Mouse (Mus musculus) intestine, embryonic 14.5 days (tissue): ENCODE results near the gene Dock4. TPM values are rescaled to one million over a fixed set of nuclear protein-coding genes. Genes with fewer than 3 reads are reported as not detected.

Experiments
- ATAC-seq: fragments of 200-750 bp; cut with Nextera tagmentation; replicated peaks from 2 replicates; pipeline ENCODE4 v1.8.0; 2017; ENCODE audit warnings: low read depth, moderate number of reproducible peaks, moderate TSS enrichment, moderate library complexity; ENCODE audit not compliant: low FRiP score, low TSS enrichment
- DNase-seq: peaks from one replicate; pipeline ENCODE4 v3.0.0-alpha.2; 2018; ENCODE audit warnings: low spot score
- H3K27ac ChIP-seq: fragments of 300-500 bp; sonication (generic); 2 replicates; pipeline ENCODE4 v1.5.1; 2014; ENCODE audit warnings: low read depth, mild to moderate bottlenecking, control low read depth
- H3K27me3 ChIP-seq: fragments of 300-500 bp; sonication (generic); replicated peaks from 2 replicates; pipeline ENCODE4 v1.6.1; 2014; ENCODE audit warnings: low read length, control low read depth; ENCODE audit not compliant: control insufficient read depth, insufficient read depth
- H3K36me3 ChIP-seq: fragments of 300-500 bp; sonication (generic); 2 replicates; pipeline ENCODE4 v1.6.1; 2014; ENCODE audit warnings: low read length, control low read depth; ENCODE audit not compliant: control insufficient read depth, insufficient read depth
- H3K4me1 ChIP-seq: fragments of 300-500 bp; sonication (generic); replicated peaks from 2 replicates; pipeline ENCODE4 v1.6.1; 2014; ENCODE audit warnings: low read length, control low read depth, mixed read lengths; ENCODE audit not compliant: control insufficient read depth, insufficient read depth
- H3K4me2 ChIP-seq: fragments of 300-500 bp; sonication (generic); 2 replicates; pipeline ENCODE4 v1.6.1; 2014; ENCODE audit warnings: low read length
- H3K4me3 ChIP-seq: fragments of 300-500 bp; sonication (generic); 2 replicates; pipeline ENCODE4 v1.5.1; 2014; ENCODE audit warnings: low read depth, low read length, control low read depth, mixed read lengths
- H3K9ac ChIP-seq: fragments of 300-500 bp; sonication (generic); 2 replicates; pipeline ENCODE4 v1.6.1; 2014; ENCODE audit warnings: mild to moderate bottlenecking, low read length
- H3K9me3 ChIP-seq: fragments of 300-500 bp; sonication (generic); 2 replicates; pipeline ENCODE4 v1.6.1; 2016; ENCODE audit warnings: low read length, control low read depth; ENCODE audit not compliant: control insufficient read depth
- WGBS: fragments of 180-500 bp; shearing (Covaris S2); extraction: QIAGEN DNeasy Blood & Tissue Kit; methylation state at CpG from one replicate; pipeline ENCODE4 v1.1.7; 2014; 5-methylcytosine and 5-hydroxymethylcytosine counted together
- polyA plus RNA-seq: library from polyadenylated mRNA; unstranded; fragments of >200 nt; fragmentation: Nextera tagmentation; extraction: Ambion mirVana; gene quantifications from 2 replicates; pipeline ENCODE4 v1.2.1, GENCODE M21; 2014

The Dock4 gene
- polyA plus RNA-seq, 1 experiment from 2014 or later: 10.6 TPM

DNA sequence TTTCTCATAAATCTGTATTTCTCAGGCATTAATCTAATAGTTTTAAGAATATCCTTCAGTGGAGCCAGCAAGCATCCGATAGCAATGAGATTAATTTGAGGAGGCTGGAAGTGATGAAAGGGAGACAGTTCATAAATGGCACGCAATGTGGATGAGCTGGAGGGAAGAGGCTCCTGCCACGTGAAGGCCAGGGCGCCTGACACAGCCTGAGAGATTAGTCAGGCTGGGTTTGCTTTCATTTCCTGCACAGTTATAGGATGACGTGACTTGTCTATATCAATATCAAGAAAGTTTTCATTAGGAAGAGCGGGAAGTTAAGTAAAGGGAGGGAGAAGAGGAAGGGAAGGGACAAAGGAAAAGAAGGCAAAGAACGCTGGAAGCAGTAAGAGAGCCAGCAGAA, 150.3 kb downstream of the Dock4 start:
- Histone ChIP-seq H3K4me3 (no peak overlapping the region), H3K4me2 (no peak overlapping the region), H3K27me3 (no peaks in the 10 kb centered on the region), H3K9me3 (no peaks in the 10 kb centered on the region), H3K36me3 (no peaks in the 10 kb centered on the region), H3K9ac (no peak overlapping the region), H3K4me1 (no peaks in the 10 kb centered on the region), H3K27ac (no peak overlapping the region)
- 71% methylated on average over 7 of the region's 7 CpGs for WGBS
- DNase-seq (no peak), ATAC-seq (no peak)

GRCm38 (mm10) chr12:40596441-40596840, 150.7 kb downstream of the Dock4 start:
- no peak overlapping the region for H3K27ac ChIP-seq
- DNase-seq: no peak

GRCm38 (mm10) chr12:40599952-40600351, 154.2 kb downstream of the Dock4 start:
- 79% methylated on average over 2 of the region's 2 CpGs for WGBS
- no peaks in the 10 kb centered on the region for H3K9me3 ChIP-seq
- no peaks in the 10 kb centered on the region for H3K27me3 ChIP-seq
- no peaks in the 10 kb centered on the region for H3K36me3 ChIP-seq
- DNase-seq: no peak
- H3K4me3 ChIP-seq: no peak overlapping the region
- H3K9ac ChIP-seq: no peak overlapping the region
- no peaks in the 10 kb centered on the region for H3K4me1 ChIP-seq
- H3K27ac ChIP-seq: no peak overlapping the region
- ATAC-seq: no peak
- no peak overlapping the region for H3K4me2 ChIP-seq

More at GRCm38 (mm10) chr12:40596441-40596840, 150.7 kb downstream of the Dock4 start:
- H3K4me3 ChIP-seq: no peak overlapping the region
- H3K4me1 ChIP-seq: no peaks in the 10 kb centered on the region
- no peak overlapping the region for H3K9ac ChIP-seq
- H3K36me3 ChIP-seq: no peaks in the 10 kb centered on the region
- no peak overlapping the region for H3K4me2 ChIP-seq
- no peak for ATAC-seq
- WGBS: 84% methylated on average over 6 of the region's 6 CpGs
- H3K27me3 ChIP-seq: no peaks in the 10 kb centered on the region
- H3K9me3 ChIP-seq: no peaks in the 10 kb centered on the region

DNA sequence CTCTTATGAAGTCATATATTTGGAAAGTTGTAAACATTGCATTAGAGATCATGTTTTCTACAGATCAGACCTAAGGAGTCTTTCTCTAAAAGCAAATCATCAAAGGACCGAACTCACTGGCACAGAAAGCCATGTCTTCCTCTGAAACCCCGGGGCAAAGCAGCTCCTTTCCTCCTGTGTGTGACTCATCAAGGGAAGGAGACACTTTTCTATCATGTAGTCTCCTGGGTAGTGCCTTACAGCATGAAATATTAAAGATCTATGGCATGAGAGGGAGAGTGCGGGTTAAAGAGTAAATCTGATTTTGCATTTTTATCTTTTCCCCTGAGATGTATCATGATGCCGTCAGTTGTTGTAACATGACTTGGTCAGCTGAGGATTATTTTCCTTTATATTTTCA, 159.8 kb downstream of the Dock4 start:
- Histone ChIP-seq H3K36me3 (no peaks in the 10 kb centered on the region), H3K4me2 (no peak overlapping the region), H3K27ac (no peak overlapping the region), H3K4me1 (no peaks in the 10 kb centered on the region), H3K4me3 (no peak overlapping the region), H3K27me3 (no peaks in the 10 kb centered on the region), H3K9ac (no peak overlapping the region), H3K9me3 (no peaks in the 10 kb centered on the region)
- ATAC-seq (no peak), DNase-seq (no peak)
- 83% methylated on average over 4 of the region's 4 CpGs for WGBS

DNA sequence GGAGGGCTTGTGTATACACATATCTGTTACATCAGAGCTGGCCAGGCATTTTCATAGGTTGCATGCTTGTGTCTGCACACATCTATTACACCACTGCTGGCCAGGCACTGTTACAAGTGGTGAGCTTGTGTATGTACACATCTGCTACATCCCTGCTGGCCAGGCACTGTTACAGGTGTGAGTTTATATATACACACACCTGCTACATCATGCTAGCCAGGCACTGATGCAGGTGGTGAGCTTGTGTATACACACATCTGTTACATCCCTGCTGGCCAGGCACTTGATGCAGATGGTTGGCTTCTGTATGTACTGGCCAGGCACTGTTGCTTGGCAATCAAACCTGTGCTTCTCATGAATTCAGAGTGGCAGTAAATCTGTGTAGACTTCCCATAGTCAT, 177.2 kb downstream of the Dock4 start:
- H3K9ac ChIP-seq: no peak overlapping the region
- H3K4me3 ChIP-seq: no peak overlapping the region
- no peaks in the 10 kb centered on the region for H3K4me1 ChIP-seq
- ATAC-seq (no peak), DNase-seq (no peak)
- H3K27ac ChIP-seq: no peak overlapping the region
- no peaks in the 10 kb centered on the region for H3K9me3 ChIP-seq
- H3K27me3 ChIP-seq: no peaks in the 10 kb centered on the region
- H3K4me2 ChIP-seq: no peak overlapping the region
- no peaks in the 10 kb centered on the region for H3K36me3 ChIP-seq

- 100% methylated on average over 1 of the region's 1 CpGs for WGBS
- no peak overlapping the region for H3K4me2 ChIP-seq
- H3K4me3 ChIP-seq: no peak overlapping the region
- ATAC-seq (no peak), DNase-seq (no peak)
- no peaks in the 10 kb centered on the region for H3K36me3 ChIP-seq
- no peaks in the 10 kb centered on the region for H3K9me3 ChIP-seq
- no peak overlapping the region for H3K27ac ChIP-seq
- H3K27me3 ChIP-seq: no peaks in the 10 kb centered on the region
- no peaks in the 10 kb centered on the region for H3K4me1 ChIP-seq
- no peak overlapping the region for H3K9ac ChIP-seq
Measured at GRCm38 (mm10) chr12:40626521-40626920, 180.8 kb downstream of the Dock4 start.

DNA sequence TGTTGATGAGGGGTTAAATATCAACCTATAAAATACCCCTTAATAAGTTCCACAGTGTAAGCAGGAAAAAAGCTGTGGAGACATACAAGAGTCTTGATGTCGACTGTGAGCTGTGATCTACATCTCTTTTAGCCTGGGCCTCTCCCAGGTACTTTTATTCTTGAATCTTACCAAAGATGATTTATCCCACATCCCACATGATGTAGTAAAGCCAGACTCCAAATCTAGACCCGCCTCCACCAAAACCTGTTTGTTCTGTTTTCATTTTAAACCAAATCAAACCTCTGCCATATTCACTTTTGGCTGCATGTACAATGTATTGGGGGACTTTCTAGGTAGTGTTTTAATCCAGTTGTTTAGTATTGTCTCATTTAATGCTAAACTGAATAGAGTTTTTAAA, 187.5 kb downstream of the Dock4 start:
- no peak for ATAC-seq
- no peaks in the 10 kb centered on the region for H3K27me3 ChIP-seq
- no peaks in the 10 kb centered on the region for H3K9me3 ChIP-seq
- H3K36me3 ChIP-seq: no peaks in the 10 kb centered on the region
- H3K9ac ChIP-seq: no peak overlapping the region
- DNase-seq: no peak
- no peaks in the 10 kb centered on the region for H3K4me1 ChIP-seq
- 78% methylated on average over 2 of the region's 2 CpGs for WGBS
- H3K4me3 ChIP-seq: no peak overlapping the region
- no peak overlapping the region for H3K4me2 ChIP-seq
- no peak overlapping the region for H3K27ac ChIP-seq

- Histone ChIP-seq H3K27ac (no peak overlapping the region), H3K36me3 (no peaks in the 10 kb centered on the region), H3K4me3 (no peak overlapping the region), H3K27me3 (no peaks in the 10 kb centered on the region), H3K4me1 (no peaks in the 10 kb centered on the region), H3K4me2 (no peak overlapping the region), H3K9me3 (no peaks in the 10 kb centered on the region), H3K9ac (no peak overlapping the region)
- no peak for DNase-seq
- ATAC-seq: no peak
- 79% methylated on average over 7 of the region's 7 CpGs for WGBS
Measured at GRCm38 (mm10) chr12:40634169-40634568, 188.4 kb downstream of the Dock4 start.

GRCm38 (mm10) chr12:40635991-40636390, 190.2 kb downstream of the Dock4 start:
- Histone ChIP-seq H3K4me3 (no peak overlapping the region), H3K4me2 (no peak overlapping the region), H3K4me1 (no peaks in the 10 kb centered on the region), H3K9ac (no peak overlapping the region), H3K9me3 (no peaks in the 10 kb centered on the region), H3K27me3 (no peaks in the 10 kb centered on the region), H3K27ac (no peak overlapping the region), H3K36me3 (no peaks in the 10 kb centered on the region)
- no peak for ATAC-seq
- DNase-seq: no peak
- WGBS: 93% methylated on average over 6 of the region's 6 CpGs
